Mouse (Mus musculus): ENCODE measurements at regions not wholly inside any gene's neighbourhood (a gene's known extent, or its start where the extent isn't known, plus 50 kb on each side); places are given as distances from the start of the nearest gene placed in this dataset.

DNA sequence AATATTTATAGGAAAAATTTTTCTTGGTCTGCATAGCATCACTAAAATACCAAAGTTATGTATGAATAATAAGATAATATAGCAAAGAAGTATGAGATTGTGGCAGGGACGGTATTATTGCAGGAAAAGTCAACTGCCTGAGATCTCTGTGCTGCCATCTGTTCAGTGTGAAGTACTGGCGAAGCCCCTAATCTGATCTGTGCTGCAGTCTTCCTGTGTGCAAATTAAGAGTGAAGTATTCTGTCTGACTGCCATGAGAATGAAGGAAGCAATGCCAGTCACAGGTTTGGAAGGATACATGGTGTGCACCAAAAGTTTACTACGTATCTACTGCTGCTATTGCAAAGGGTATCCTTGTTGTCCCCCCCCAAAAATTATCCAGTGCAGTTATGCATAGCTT is 501.5 kb downstream of the Rab28 start:
- TF ChIP-seq CTCF (conservative IDR thresholded peaks at IDR 0.05; ENCODE audit: insufficient read depth, insufficient read length, low read depth, low read length) (no peak), POLR2A (IDR thresholded peaks at IDR 0.05; ENCODE audit: low read depth, low read length) (no peak)

Data from kidney, adult 2 months (tissue).